Mouse (Mus musculus) gastrocnemius, adult 2 months (tissue): Measurements from ENCODE around the gene Tspan33. TPM values are rescaled to one million over a fixed set of nuclear protein-coding genes. Genes with fewer than 3 reads are reported as not detected.

ENCODE experiments used
- DNase-seq: peaks from one replicate; pipeline ENCODE4 v3.0.0; 2022
- H3K27ac ChIP-seq: fragments of 200-600 bp; 2 replicates; pipeline ENCODE4 v1.8.1; 2022; ENCODE audit warnings: mild to moderate bottlenecking
- H3K4me3 ChIP-seq: fragments of 200-600 bp; 2 replicates; pipeline ENCODE4 v1.8.1; 2022; ENCODE audit warnings: mild to moderate bottlenecking, moderate library complexity
- CTCF ChIP-seq: fragments of 200-600 bp; IDR thresholded peaks from 2 replicates; pipeline ENCODE4 v1.8.1; 2022; ENCODE audit warnings: antibody characterized with exemption, mild to moderate bottlenecking, moderate library complexity
- intact Hi-C: fragments of 180-260 bp; cut with DNase I; formaldehyde crosslinking; loops from one replicate; pipeline ENCODE4 v1.15.1; 2025
- total RNA-seq, 2 experiments: library from RNA; stranded (reverse); gene quantifications; 2 replicates each; pipeline ENCODE4 v1.2.3; 2021

Gene Tspan33
- total RNA-seq, 2 experiments from 2014 or later, result 1.9 to 2.8 TPM

GRCm38 (mm10) chr6:29681853-29682252 is 12.2 kb upstream of the Tspan33 start:
- TF ChIP-seq CTCF, result no peak
- Histone ChIP-seq H3K27ac (no peak overlapping the region), H3K4me3 (no peak overlapping the region)
- no peak for DNase-seq
- intact Hi-C loops, result no loop called here

- no peak overlapping the region for H3K27ac ChIP-seq
- no peak for DNase-seq
- no peak for TF ChIP-seq CTCF
- intact Hi-C loops, result no loop called here
- H3K4me3 ChIP-seq, result no peak overlapping the region
Measured at GRCm38 (mm10) chr6:29684686-29685085, 9.3 kb upstream of the Tspan33 start.

GRCm38 (mm10) chr6:29685952-29686351 is 8.1 kb upstream of the Tspan33 start:
- no peak for TF ChIP-seq CTCF
- no peak overlapping the region for H3K27ac ChIP-seq
- no peak overlapping the region for H3K4me3 ChIP-seq
- no peak for DNase-seq
- intact Hi-C loops, result no loop called here

- TF ChIP-seq CTCF, result no peak
- DNase-seq, result no peak
- no peak overlapping the region for H3K27ac ChIP-seq
- no peak overlapping the region for H3K4me3 ChIP-seq
- intact Hi-C loops, result no loop called here
Measured at GRCm38 (mm10) chr6:29689458-29689857, 4.6 kb upstream of the Tspan33 start.

- H3K27ac ChIP-seq, result peak overlapping the region; percentile 63
- DNase-seq, result peak; percentile 37
- intact Hi-C loops, result loop anchor here (10.0 kb wide), 1 partner anchor 390 kb away; no protein-coding TSS in a partner anchor
- TF ChIP-seq CTCF, result no peak
- H3K4me3 ChIP-seq, result peak overlapping the region; percentile 86
Measured at GRCm38 (mm10) chr6:29694375-29695289, 610 bp downstream of the Tspan33 start.

GRCm38 (mm10) chr6:29695290-29695674 is 1.3 kb downstream of the Tspan33 start:
- Histone ChIP-seq H3K27ac (no peak overlapping the region), H3K4me3 (no peak overlapping the region)
- no peak for DNase-seq
- no peak for TF ChIP-seq CTCF
- intact Hi-C loops, result loop anchor here (10.0 kb wide), 1 partner anchor 390 kb away; no protein-coding TSS in a partner anchor

GRCm38 (mm10) chr6:29695975-29696374 is 2.0 kb downstream of the Tspan33 start:
- intact Hi-C loops, result loop anchor here (10.0 kb wide), 1 partner anchor 389 kb away; no protein-coding TSS in a partner anchor
- H3K4me3 ChIP-seq, result no peak overlapping the region
- TF ChIP-seq CTCF, result no peak
- DNase-seq, result no peak
- H3K27ac ChIP-seq, result no peak overlapping the region

GRCm38 (mm10) chr6:29697139-29697538 is 3.1 kb downstream of the Tspan33 start:
- TF ChIP-seq CTCF, result no peak
- no peak overlapping the region for H3K4me3 ChIP-seq
- no peak for DNase-seq
- intact Hi-C loops, result loop anchor here (10.0 kb wide), 1 partner anchor 388 kb away; no protein-coding TSS in a partner anchor
- H3K27ac ChIP-seq, result no peak overlapping the region

- intact Hi-C loops, result loop anchor here (10.0 kb wide), 1 partner anchor 387 kb away; no protein-coding TSS in a partner anchor
- Histone ChIP-seq H3K4me3 (no peak overlapping the region), H3K27ac (no peak overlapping the region)
- TF ChIP-seq CTCF, result no peak
- no peak for DNase-seq
Measured at GRCm38 (mm10) chr6:29697548-29697947, 3.5 kb downstream of the Tspan33 start.

GRCm38 (mm10) chr6:29699085-29699745 is 5.2 kb downstream of the Tspan33 start:
- intact Hi-C loops, result loop anchor here (10.0 kb wide), 1 partner anchor 386 kb away; no protein-coding TSS in a partner anchor
- no peak for DNase-seq
- TF ChIP-seq CTCF, result no peak
- Histone ChIP-seq H3K27ac (no peak overlapping the region), H3K4me3 (no peak overlapping the region)

- H3K27ac ChIP-seq, result no peak overlapping the region
- DNase-seq, result no peak
- H3K4me3 ChIP-seq, result no peak overlapping the region
- no peak for TF ChIP-seq CTCF
- intact Hi-C loops, result no loop called here
Measured at GRCm38 (mm10) chr6:29701051-29701450, 7.0 kb downstream of the Tspan33 start.

GRCm38 (mm10) chr6:29702126-29702525 is 8.1 kb downstream of the Tspan33 start:
- no peak for DNase-seq
- intact Hi-C loops, result no loop called here
- TF ChIP-seq CTCF, result no peak
- H3K27ac ChIP-seq, result no peak overlapping the region
- no peak overlapping the region for H3K4me3 ChIP-seq

GRCm38 (mm10) chr6:29704143-29704542 is 10.1 kb downstream of the Tspan33 start:
- no peak overlapping the region for H3K27ac ChIP-seq
- DNase-seq, result no peak
- no peak overlapping the region for H3K4me3 ChIP-seq
- no peak for TF ChIP-seq CTCF
- intact Hi-C loops, result no loop called here
